Mouse (Mus musculus): Measurements from ENCODE around the gene Borcs6.

Borcs6 gene

GRCm38 (mm10) chr11:69048151-69048550 is 11.4 kb upstream of the Borcs6 start:
- no peak for DNase-seq (ENCODE audit: low spot score in 2 of 2)

- no peak for DNase-seq (ENCODE audit: low spot score in 2 of 2)
These were observed 8.8 kb upstream of the Borcs6 start for GRCm38 (mm10) chr11:69050748-69051147.

DNA sequence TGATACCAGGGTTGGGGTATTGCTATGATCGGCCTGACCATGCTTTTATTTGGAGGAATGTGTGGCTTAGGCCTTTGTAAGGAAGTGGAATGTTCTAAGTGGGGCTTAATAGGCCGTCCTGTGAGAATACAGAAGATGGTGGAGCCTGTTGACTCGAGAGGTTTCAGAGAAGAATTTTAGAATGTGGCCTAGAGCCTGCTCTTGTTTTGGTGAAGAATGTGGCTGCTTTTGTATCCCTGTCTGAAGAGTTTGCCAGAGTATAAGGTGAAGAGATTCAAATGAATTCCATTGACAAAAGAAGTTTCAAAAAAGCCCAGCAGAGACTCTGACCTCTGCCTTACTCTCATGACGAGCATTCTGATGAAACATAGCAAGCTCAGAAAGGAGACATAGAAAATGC is 7.7 kb upstream of the Borcs6 start:
- DNase-seq (ENCODE audit: low spot score in 2 of 2) = no peak

DNA sequence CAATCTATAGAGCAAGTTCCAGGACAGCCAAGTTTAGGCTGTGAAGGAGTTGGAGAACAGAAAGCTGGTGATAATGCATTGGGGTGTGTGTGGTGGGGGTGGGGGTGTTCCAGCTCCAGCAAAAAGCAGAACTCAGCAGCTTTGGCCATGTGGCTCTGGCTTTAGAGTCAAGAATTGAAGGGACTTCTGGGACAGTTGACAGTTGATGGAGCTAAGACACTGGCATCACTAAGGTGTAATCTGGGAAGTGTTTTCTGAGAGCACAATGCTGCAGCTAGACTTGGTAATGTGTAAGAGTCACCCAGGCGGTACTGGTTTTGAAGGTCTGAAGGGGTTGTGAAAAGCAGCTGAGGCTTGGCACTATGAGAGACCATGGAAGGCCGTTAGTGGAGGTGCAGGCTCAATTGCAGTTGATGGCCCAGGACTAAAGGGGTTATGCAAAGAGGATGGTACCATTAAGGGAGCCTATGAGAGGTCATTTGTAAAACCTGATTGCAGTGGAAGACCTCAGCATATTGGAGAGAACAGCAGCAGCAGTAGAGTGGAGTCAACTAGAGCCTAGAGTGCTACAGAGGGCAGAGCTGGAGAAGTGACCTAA is 6.6 kb upstream of the Borcs6 start:
- DNase-seq (ENCODE audit: low spot score in 2 of 2) = no peak

GRCm38 (mm10) chr11:69053848-69054247 is 5.7 kb upstream of the Borcs6 start:
- no peak for DNase-seq (ENCODE audit: low spot score in 2 of 2)

DNA sequence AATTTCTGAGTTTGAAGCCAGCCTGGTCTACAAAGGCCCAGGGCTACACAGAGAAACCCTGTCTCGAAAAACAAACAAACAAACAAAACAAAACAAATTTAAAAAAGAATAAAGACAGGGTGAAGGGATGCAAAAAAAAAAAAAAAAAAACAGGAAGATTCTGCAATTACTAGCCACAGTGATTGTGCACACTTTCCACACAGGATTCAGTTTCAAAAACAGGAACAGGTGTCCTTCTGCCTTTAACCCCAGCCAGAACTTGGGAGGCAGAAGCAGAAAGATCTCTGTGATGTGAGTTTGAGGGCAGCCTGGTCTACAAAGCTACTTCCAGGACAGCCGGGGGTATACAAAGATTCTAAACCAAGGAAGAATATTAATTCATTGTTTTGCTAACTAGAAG is 1.3 kb upstream of the Borcs6 start:
- DNase-seq (ENCODE audit: low spot score in 2 of 2) = no peak

DNA sequence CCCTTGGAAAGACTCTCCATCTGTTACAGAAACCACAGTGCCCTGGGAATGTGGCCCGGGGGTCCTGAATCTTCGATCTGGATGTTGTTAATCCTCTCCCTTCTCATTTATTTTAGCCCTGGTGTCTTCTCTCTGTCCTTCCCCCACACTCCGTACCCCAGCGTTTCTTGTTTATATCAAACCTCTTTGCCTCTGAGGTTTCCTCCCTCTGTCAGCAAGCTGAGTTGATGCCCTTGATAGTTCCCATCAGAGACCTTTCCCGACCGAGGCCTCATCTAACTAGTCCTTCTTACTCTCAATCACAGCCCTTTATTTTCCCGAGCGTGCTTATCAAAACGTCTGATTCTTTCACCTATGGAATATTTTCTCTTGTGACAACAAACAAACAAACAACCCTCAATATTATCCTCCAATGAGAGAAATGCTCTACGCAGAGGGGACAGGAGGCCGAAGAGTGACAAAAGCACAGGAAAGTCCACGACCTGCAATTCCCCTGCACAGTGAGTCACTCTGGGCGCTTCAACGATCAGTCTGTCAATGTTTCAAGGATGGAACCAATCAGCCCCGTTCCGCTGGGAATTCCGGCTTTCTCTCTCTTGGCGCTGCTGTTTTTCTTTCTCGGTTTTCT is 674 bp upstream of the Borcs6 start:
- DNase-seq (ENCODE audit: low spot score in 2 of 2) = no peak

- no peak for DNase-seq (ENCODE audit: low spot score in 2 of 2)
These were observed 476 bp downstream of the Borcs6 start for GRCm38 (mm10) chr11:69059975-69060411.

GRCm38 (mm10) chr11:69060448-69061254 is 1.1 kb downstream of the Borcs6 start:
- no peak for DNase-seq (ENCODE audit: low spot score in 2 of 2)

GRCm38 (mm10) chr11:69061255-69061912 is 1.9 kb downstream of the Borcs6 start:
- DNase-seq (ENCODE audit: low spot score in 2 of 2) = no peak

- DNase-seq (ENCODE audit: low spot score in 2 of 2) = no peak
These were observed 2.8 kb downstream of the Borcs6 start for GRCm38 (mm10) chr11:69062194-69062760.

DNA sequence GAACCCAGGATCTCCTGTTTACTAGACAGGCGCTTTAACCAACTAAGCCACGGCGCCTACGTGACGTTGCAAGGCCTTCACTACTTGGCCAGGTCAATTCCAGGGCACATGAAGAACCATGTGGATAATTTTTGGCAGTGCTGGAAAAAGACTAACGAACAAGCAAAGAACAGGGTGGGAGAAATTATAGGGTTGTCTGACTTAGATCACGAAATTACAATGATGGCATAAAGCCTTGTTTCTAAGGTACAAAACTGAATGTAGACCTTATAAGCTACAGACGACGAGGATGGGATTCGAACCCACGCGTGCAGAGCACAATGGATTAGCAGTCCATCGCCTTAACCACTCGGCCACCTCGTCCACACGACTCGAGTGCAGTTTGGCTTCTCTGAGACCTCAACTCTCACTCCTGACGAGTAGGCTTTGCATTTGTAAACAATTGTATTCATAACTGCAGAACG is 3.3 kb downstream of the Borcs6 start:
- peak; percentile 89 to 93 for DNase-seq (ENCODE audit: low spot score in 2 of 2)

- peak; percentile 79 to 95 for DNase-seq (ENCODE audit: low spot score in 2 of 2)
These were observed 4.1 kb downstream of the Borcs6 start for GRCm38 (mm10) chr11:69063413-69064201.

DNA sequence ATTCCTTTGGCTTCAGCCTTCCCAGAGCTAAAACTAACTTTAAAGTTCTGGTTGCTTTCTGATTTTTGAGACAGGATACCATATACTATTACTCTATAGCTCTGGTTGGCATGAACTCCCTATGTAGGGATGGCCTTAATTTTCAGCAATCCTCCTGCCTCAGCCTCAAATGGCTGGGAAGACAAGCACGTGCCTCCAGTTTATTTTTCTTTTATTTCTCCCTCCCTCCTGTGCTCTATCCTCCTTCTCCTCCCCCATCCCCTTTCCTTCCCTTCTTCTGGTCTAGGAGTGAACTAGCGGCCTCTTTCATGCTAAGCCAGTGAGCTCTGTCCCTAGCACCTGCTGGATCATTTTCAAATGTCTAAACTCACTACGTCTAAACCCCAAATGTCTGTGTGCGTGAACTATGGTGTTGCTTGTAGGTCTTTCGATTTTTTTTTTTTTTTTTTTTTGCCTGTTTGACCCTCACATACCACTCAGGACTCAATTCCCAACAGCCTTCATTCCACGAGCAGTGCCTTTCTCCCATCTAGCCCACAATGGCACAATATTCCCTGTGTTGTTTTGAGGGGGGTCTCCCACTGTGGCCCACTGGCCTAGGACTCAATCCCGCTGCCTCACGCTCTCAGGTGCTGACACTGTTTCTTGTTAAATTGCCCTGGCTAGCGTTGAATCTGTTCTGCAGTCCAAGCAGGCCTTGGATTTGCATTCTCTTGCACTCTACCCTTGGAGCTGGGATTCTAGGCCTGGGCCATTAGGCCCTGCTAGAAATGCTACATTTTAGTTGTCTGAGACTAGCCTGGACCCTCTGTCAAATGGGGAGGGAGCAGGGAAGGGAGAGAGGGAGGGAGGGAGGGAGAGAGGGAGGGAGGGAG is 5.0 kb downstream of the Borcs6 start:
- DNase-seq (ENCODE audit: low spot score in 2 of 2) = no peak

GRCm38 (mm10) chr11:69065394-69065925 is 5.9 kb downstream of the Borcs6 start:
- DNase-seq (ENCODE audit: low spot score in 2 of 2) = no peak

DNA sequence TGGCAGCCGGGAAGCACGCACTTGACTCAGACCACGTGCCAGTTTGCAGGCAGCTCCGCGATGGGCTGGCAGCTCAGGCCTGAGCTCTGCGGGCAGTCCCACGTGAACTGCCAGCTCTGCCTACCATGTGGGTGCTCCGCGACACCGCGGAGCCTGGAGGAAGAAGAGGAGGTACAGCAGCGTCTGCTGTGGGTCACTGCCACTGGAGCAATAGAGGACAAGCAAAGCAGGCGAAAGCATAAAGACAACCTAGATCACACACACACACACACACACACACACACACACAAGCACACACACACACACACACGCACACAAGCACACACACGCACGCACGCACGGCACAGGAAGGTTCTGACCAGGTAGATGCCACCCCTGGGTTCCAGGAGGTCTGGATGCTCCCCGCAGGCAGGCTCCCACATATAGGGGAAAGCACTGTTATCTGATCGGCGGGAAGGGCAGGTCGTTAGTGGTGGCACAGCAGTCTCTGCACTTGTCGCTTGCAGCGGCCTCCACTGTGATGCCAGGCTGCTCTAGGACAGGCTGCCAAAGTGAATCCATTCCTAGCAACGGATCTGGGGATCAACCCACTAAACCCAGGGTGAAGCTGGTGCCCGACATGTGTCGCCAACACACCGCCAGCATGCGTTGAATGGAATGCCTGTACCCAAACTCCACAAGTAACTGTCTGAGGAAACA is 6.8 kb downstream of the Borcs6 start:
- no peak for DNase-seq (ENCODE audit: low spot score in 2 of 2)

DNA sequence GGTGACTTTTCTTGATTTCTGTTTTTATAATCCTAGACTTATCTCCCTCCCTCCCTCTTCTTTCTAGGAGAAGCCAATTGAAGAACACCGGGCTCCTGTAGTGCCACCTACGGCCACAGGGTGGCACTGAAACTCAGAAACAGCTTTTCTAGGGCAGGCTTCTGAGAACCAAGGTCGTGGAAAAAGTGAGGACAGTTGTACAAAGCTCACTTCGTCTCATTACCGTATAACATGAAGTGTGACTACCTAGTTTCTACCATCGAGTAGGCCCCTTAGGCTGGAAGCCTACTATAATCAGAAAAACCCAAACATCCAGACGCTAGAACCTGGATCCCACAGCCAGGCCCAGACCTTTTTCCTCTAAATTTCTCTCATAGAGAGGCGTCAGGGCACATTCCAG is 7.4 kb downstream of the Borcs6 start:
- DNase-seq (ENCODE audit: low spot score in 2 of 2) = peak; percentile 81 to 88

DNA sequence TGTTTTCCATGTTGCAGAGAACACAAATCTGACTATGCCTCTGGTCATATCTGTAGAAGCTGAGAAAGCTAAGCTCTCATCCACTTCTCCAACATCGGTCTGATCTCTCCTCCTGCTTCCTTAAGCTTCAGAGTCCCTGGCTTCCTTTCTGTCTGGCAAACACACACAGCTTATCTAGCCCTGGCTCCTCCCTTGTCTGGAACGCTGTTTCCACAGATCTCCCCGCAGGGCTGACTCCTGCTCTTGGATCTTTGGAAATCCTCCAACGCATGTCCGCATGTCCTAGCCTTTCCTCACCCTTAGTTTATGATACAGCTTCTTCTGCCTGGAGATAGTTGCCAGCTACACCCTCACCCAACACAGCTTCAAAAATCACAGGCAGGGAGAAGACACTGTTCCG is 8.1 kb downstream of the Borcs6 start:
- DNase-seq (ENCODE audit: low spot score in 2 of 2) = no peak

DNA sequence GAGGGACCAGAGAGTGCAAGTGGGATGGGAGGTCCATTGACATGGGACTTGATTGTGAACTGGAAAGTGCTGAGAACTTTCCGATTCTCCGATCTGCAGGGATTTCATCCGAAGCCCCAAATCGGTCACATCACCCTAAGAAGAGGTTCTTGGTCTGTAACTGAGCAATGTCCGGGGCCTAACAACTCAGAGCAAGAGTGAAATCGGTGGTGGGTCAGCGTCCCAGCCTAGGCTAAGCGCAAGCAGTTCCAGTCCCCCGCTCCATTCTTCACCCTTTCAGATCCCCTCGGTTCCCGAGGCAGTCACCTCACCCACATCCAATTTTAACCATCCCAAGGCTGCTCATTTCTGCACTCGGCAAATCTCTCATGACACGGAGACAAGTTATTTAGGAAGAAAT is 10.6 kb downstream of the Borcs6 start:
- no peak for DNase-seq (ENCODE audit: low spot score in 2 of 2)
